Mouse (Mus musculus): ENCODE data around the gene Ajm1.
"Not testable (repeated sequence)": the region's sequence is repeated elsewhere in the genome, so short reads cannot be mapped to it uniquely, and the experiment has no call there.

Ajm1 gene

GRCm38 (mm10) chr2:25560551-25560950 is 21.0 kb downstream of the Ajm1 start:
- no peak for DNase-seq

GRCm38 (mm10) chr2:25558774-25559173 is 22.8 kb downstream of the Ajm1 start:
- no peak for DNase-seq

GRCm38 (mm10) chr2:25557964-25558360 is 23.6 kb downstream of the Ajm1 start:
- DNase-seq: no peak

- DNase-seq: peak; percentile 97
These were observed 24.2 kb downstream of the Ajm1 start, which contains the start of gene Edf1 for GRCm38 (mm10) chr2:25557221-25557963. Gene Edf1 (plus strand): TSS chr2:25557847.

GRCm38 (mm10) chr2:25556296-25556695 is 25.3 kb downstream of the Ajm1 start:
- DNase-seq: no peak

- DNase-seq: not testable (repeated sequence)
These were observed 26.1 kb downstream of the Ajm1 start for GRCm38 (mm10) chr2:25555479-25555878.

GRCm38 (mm10) chr2:25553171-25553786 is 28.3 kb downstream of the Ajm1 start:
- not testable (repeated sequence) for DNase-seq

- peak; percentile 70 for DNase-seq
These were observed 30.4 kb downstream of the Ajm1 start for GRCm38 (mm10) chr2:25551186-25551585.

- DNase-seq: no peak
These were observed 32.3 kb downstream of the Ajm1 start for GRCm38 (mm10) chr2:25549021-25549991.

- DNase-seq: peak; percentile 99
These were observed 34.6 kb downstream of the Ajm1 start, which contains the start of gene Traf2 for GRCm38 (mm10) chr2:25546811-25547491. Gene Traf2 (minus strand): TSS chr2:25546940.

GRCm38 (mm10) chr2:25545996-25546810 is 35.4 kb downstream of the Ajm1 start:
- DNase-seq: peak; percentile 90

GRCm38 (mm10) chr2:25541644-25542367 is 39.8 kb downstream of the Ajm1 start:
- no peak for DNase-seq

- no peak for DNase-seq
These were observed 41.0 kb downstream of the Ajm1 start for GRCm38 (mm10) chr2:25540541-25540948.

- no peak for DNase-seq
These were observed 45.0 kb downstream of the Ajm1 start for GRCm38 (mm10) chr2:25536531-25536930.

- no peak for DNase-seq
These were observed 46.7 kb downstream of the Ajm1 start for GRCm38 (mm10) chr2:25534866-25535182.

GRCm38 (mm10) chr2:25534178-25534865 is 47.2 kb downstream of the Ajm1 start:
- DNase-seq: peak; percentile 80

GRCm38 (mm10) chr2:25533707-25534106 is 47.9 kb downstream of the Ajm1 start:
- no peak for DNase-seq

GRCm38 (mm10) chr2:25526510-25527302 is 54.9 kb downstream of the Ajm1 start:
- no peak for DNase-seq

Measured in lung, postnatal 10 days (tissue).